Mouse (Mus musculus) embryo, embryonic 9.5 days (tissue): Measurements from ENCODE around the gene Dctn3.

Experiments
- DNase-seq: peaks from one replicate; pipeline ENCODE4 v3.0.0-alpha.2; 2017; ENCODE audit errors: extremely low spot score

Dctn3 gene

GRCm38 (mm10) chr4:41671963-41672480, 50.9 kb downstream of the Dctn3 start:
- no peak for DNase-seq

DNA sequence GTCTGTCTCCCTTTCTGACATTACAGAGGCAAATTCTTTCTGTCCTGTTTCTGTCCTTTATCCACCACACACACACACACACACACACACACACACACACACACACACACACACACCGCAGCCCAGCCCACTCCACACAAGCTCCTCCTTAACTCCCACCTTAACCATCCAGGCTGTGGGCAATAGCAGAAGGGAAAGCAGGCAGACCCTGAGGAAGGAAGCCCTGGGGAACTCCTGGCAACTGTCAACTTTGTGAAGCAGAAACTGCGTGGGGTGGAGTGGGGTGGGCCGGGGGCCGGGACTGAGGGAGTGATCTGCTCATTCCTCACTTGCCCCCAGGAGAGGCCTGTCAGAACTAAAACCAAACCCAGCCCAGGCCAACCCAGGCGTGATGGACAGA, 51.5 kb downstream of the Dctn3 start:
- no peak for DNase-seq

DNA sequence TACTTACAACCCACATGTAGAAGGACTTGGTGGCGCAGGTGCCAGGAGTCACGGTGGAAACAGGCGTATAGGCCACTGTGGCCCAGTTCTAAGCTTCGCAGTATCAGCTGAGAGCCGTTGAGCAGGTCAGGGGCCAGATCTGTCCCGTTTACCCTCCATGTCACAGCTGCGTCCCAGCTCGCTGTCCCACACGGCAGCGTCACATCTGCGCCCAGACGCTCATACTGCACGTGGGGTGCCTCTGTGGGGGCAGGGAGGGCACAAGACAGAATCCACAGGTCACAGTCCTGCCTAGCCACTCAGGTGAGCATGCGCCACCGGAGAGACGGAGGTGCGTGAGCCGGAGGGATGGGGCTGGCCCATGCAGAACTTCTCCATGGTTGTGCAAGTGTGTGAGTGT, 52.1 kb downstream of the Dctn3 start:
- DNase-seq: no peak

GRCm38 (mm10) chr4:41666646-41667045, 56.3 kb downstream of the Dctn3 start:
- DNase-seq: no peak

DNA sequence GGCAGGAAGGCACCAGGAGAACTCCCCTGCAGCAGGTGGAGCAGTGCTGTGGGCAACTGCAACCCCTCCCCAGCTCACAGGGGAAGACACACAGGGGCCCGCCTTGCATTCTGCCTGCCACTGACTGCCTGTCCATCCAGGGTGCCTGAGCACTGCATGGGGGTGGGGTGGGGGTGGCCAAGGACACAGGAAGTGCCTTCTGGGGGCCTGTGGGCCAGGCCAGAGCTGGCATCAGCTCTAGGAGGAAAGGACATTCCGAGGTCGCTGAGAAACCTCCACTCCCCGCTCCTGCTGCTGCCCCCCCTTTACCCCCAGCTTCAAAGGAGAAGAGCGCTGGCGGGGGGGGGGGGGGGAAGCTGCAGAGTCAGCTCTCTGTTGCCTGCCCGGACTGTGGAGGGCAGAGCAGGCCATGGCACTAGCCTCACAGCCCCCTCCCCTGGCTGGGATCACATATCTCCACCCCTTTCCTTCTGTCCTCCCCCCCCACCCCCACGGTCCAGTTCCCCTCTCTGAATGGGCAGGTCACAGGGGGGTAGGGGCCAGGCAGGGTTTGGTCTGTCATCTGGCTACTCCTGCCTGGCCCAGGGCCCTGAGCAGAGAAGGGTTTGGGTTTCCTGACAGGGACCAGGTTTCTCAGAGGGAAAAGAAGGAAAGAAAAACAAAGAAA, 57.8 kb downstream of the Dctn3 start:
- peak; percentile 54 for DNase-seq
